Mouse (Mus musculus) hindbrain, postnatal 0 days (tissue): ENCODE data around the gene Pcdh9. TPM values are rescaled to one million over a fixed set of nuclear protein-coding genes. Genes with fewer than 3 reads are reported as not detected.
A peak's percentile ranks its signal among the peaks of the same experiment; 100 is the strongest.

Experiments used
- ATAC-seq: fragments of 200-750 bp; cut with Nextera tagmentation; 2 replicates; pipeline ENCODE4 v1.8.0; 2017; ENCODE audit warnings: mild to moderate bottlenecking, moderate TSS enrichment, moderate library complexity
- DNase-seq: peaks from one replicate; pipeline ENCODE4 v3.0.0-alpha.2; 2015; ENCODE audit warnings: low spot score
- H3K27ac ChIP-seq: fragments of 300-500 bp; sonication (generic); 2 replicates; pipeline ENCODE4 v1.5.1; 2014; ENCODE audit warnings: mild to moderate bottlenecking
- H3K27me3 ChIP-seq: fragments of 300-500 bp; sonication (generic); 2 replicates; pipeline ENCODE4 v1.6.1; 2014; ENCODE audit warnings: low read length, mixed read lengths; ENCODE audit not compliant: insufficient read depth
- H3K36me3 ChIP-seq: fragments of 300-500 bp; sonication (generic); 2 replicates; pipeline ENCODE4 v1.6.1; 2014; ENCODE audit warnings: low read length, mixed read lengths; ENCODE audit not compliant: insufficient read depth
- H3K4me1 ChIP-seq: fragments of 300-500 bp; sonication (generic); 2 replicates; pipeline ENCODE4 v1.6.1; 2014; ENCODE audit warnings: antibody characterized with exemption, low read length, mixed read lengths; ENCODE audit not compliant: insufficient read depth
- H3K4me2 ChIP-seq: fragments of 300-500 bp; sonication (generic); 2 replicates; pipeline ENCODE4 v1.6.1; 2014; ENCODE audit warnings: low read depth, mild to moderate bottlenecking, low read length, moderate library complexity, mixed read lengths
- H3K4me3 ChIP-seq: fragments of 300-500 bp; sonication (generic); 2 replicates; pipeline ENCODE4 v1.5.1; 2014; ENCODE audit warnings: low read length
- H3K9ac ChIP-seq: fragments of 300-500 bp; sonication (generic); replicated peaks from 2 replicates; pipeline ENCODE4 v1.6.1; 2014; ENCODE audit warnings: mild to moderate bottlenecking, low read length, moderate library complexity, mixed read lengths
- H3K9me3 ChIP-seq: fragments of 300-500 bp; sonication (generic); 2 replicates; pipeline ENCODE4 v1.6.1; 2016; ENCODE audit warnings: low read length, mixed read lengths
- CTCF ChIP-seq: IDR thresholded peaks from 2 replicates; pipeline ENCODE4 v1.5.1; 2016; ENCODE audit warnings: antibody characterized with exemption, control low read depth, low read depth
- WGBS: fragments of 180-500 bp; shearing (Covaris S2); extraction: QIAGEN DNeasy Blood & Tissue Kit; methylation state at CpG from one replicate; pipeline ENCODE4 v1.1.7; 2014; 5-methylcytosine and 5-hydroxymethylcytosine counted together
- polyA plus RNA-seq: library from polyadenylated mRNA; unstranded; fragments of >200 nt; fragmentation: Nextera tagmentation; extraction: Ambion mirVana; gene quantifications from 2 replicates; pipeline ENCODE4 v1.2.1, GENCODE M21; 2015
- total RNA-seq: library from RNA; depleted of rRNA; stranded (reverse); fragments of >200 nt; gene quantifications from 2 replicates; pipeline ENCODE4 v1.2.3, GENCODE M21; 2014

Pcdh9 gene
- total and polyA plus RNA-seq, 2 experiments from 2014 or later, result 129 to 149 TPM

- H3K9me3 ChIP-seq, result no peaks in the 10 kb centered on the region
- no peak for TF ChIP-seq CTCF
- WGBS, result 10% methylated on average over 6 of the region's 6 CpGs
- H3K4me3 ChIP-seq, result peak overlapping the region; percentile 72
- H3K9ac ChIP-seq, result peak overlapping the region; percentile 68
- no peak for ATAC-seq
- H3K4me1 ChIP-seq, result 0 out of 2 replicates have a peak, but pooled peaks cover 3% of the 10 kb centered on the region
- H3K4me2 ChIP-seq, result peak overlapping the region; percentile 86
- peak overlapping the region; percentile 86; the same call in 1 of the 2 replicates for H3K27ac ChIP-seq
- H3K36me3 ChIP-seq, result no peaks in the 10 kb centered on the region
- H3K27me3 ChIP-seq, result no peaks in the 10 kb centered on the region
- DNase-seq, result peak; percentile 25
Observed at GRCm38 (mm10) chr14:93889231-93889630, 1.2 kb downstream of the Pcdh9 start.

GRCm38 (mm10) chr14:93888346-93888745, 2.1 kb downstream of the Pcdh9 start:
- 47% methylated on average over 5 of the region's 5 CpGs for WGBS
- H3K36me3 ChIP-seq, result no peaks in the 10 kb centered on the region
- peak overlapping the region; percentile 86 for H3K4me2 ChIP-seq
- H3K9me3 ChIP-seq, result no peaks in the 10 kb centered on the region
- H3K4me3 ChIP-seq, result peak overlapping the region; percentile 72
- DNase-seq, result no peak
- 0 out of 2 replicates have a peak, but pooled peaks cover 3% of the 10 kb centered on the region for H3K4me1 ChIP-seq
- H3K9ac ChIP-seq, result peak overlapping the region; percentile 68
- no peak for TF ChIP-seq CTCF
- no peaks in the 10 kb centered on the region for H3K27me3 ChIP-seq
- ATAC-seq, result no peak
- H3K27ac ChIP-seq, result no peak overlapping the region

- WGBS, result 38% methylated on average over 7 of the region's 7 CpGs
- H3K36me3 ChIP-seq, result no peaks in the 10 kb centered on the region
- 0 out of 2 replicates have a peak, but pooled peaks cover 3% of the 10 kb centered on the region for H3K4me1 ChIP-seq
- ATAC-seq (no peak), DNase-seq (no peak)
- TF ChIP-seq CTCF, result no peak
- H3K4me3 ChIP-seq, result peak overlapping the region; percentile 72
- H3K9me3 ChIP-seq, result no peaks in the 10 kb centered on the region
- H3K27me3 ChIP-seq, result no peaks in the 10 kb centered on the region
- peak overlapping the region; percentile 86 for H3K4me2 ChIP-seq
- no peak overlapping the region for H3K27ac ChIP-seq
- peak overlapping the region; percentile 68; the same call in 1 of the 2 replicates for H3K9ac ChIP-seq
Observed at GRCm38 (mm10) chr14:93887066-93887465, 3.4 kb downstream of the Pcdh9 start.

- TF ChIP-seq CTCF, result no peak
Observed at GRCm38 (mm10) chr14:93885551-93886084, 4.9 kb downstream of the Pcdh9 start.

GRCm38 (mm10) chr14:93884467-93884866, 6.0 kb downstream of the Pcdh9 start:
- peak; percentile 93 for DNase-seq
- H3K4me2 ChIP-seq, result peak overlapping the region; percentile 86
- H3K9ac ChIP-seq, result no peak overlapping the region
- H3K4me3 ChIP-seq, result peak overlapping the region; percentile 30
- no peaks in the 10 kb centered on the region for H3K9me3 ChIP-seq
- peak; percentile 92 for TF ChIP-seq CTCF
- ATAC-seq, result peak; percentile 78; the same call in 1 of the 2 replicates
- WGBS, result 2% methylated on average over 2 of the region's 2 CpGs
- peaks cover 6% of the 10 kb centered on the region; the same call in 1 of the 2 replicates for H3K4me1 ChIP-seq
- no peak overlapping the region for H3K27ac ChIP-seq
- H3K36me3 ChIP-seq, result no peaks in the 10 kb centered on the region
- H3K27me3 ChIP-seq, result no peaks in the 10 kb centered on the region

More at GRCm38 (mm10) chr14:93885551-93886084, 4.9 kb downstream of the Pcdh9 start:
- ATAC-seq, result no peak
- 80% methylated on average over 11 of the region's 11 CpGs for WGBS
- Histone ChIP-seq H3K27ac (no peak overlapping the region), H3K9me3 (no peaks in the 10 kb centered on the region), H3K9ac (no peak overlapping the region), H3K4me3 (peak overlapping the region; percentile 25; the same call in 1 of the 2 replicates), H3K36me3 (no peaks in the 10 kb centered on the region), H3K4me1 (peaks cover 6% of the 10 kb centered on the region; the same call in 1 of the 2 replicates), H3K4me2 (peak overlapping the region; percentile 86), H3K27me3 (no peaks in the 10 kb centered on the region)
- no peak for DNase-seq

GRCm38 (mm10) chr14:93880071-93880470, 10.4 kb downstream of the Pcdh9 start:
- H3K9me3 ChIP-seq, result no peaks in the 10 kb centered on the region
- no peak for DNase-seq
- 93% methylated on average over 1 of the region's 1 CpGs for WGBS
- TF ChIP-seq CTCF, result no peak
- peaks cover 3% of the 10 kb centered on the region; the same call in 1 of the 2 replicates for H3K4me1 ChIP-seq
- ATAC-seq, result no peak
- H3K4me3 ChIP-seq, result no peak overlapping the region
- H3K27me3 ChIP-seq, result no peaks in the 10 kb centered on the region
- H3K9ac ChIP-seq, result no peak overlapping the region
- H3K27ac ChIP-seq, result no peak overlapping the region
- H3K4me2 ChIP-seq, result no peak overlapping the region
- H3K36me3 ChIP-seq, result no peaks in the 10 kb centered on the region

GRCm38 (mm10) chr14:93875968-93876367, 14.5 kb downstream of the Pcdh9 start:
- Histone ChIP-seq H3K36me3 (no peaks in the 10 kb centered on the region), H3K4me2 (no peak overlapping the region), H3K9ac (no peak overlapping the region), H3K4me1 (no peaks in the 10 kb centered on the region), H3K4me3 (no peak overlapping the region), H3K27ac (no peak overlapping the region), H3K9me3 (no peaks in the 10 kb centered on the region), H3K27me3 (no peaks in the 10 kb centered on the region)
- DNase-seq (no peak), ATAC-seq (no peak)
- 96% methylated on average over 1 of the region's 1 CpGs for WGBS
- no peak for TF ChIP-seq CTCF
